Mouse (Mus musculus) MEL (cell line): Measurements from ENCODE around the gene Xpa.

Experiments
- BHLHE40 ChIP-seq: IDR thresholded peaks from 2 replicates; pipeline ENCODE4 v1.6.1; 2012; ENCODE audit warnings: low read depth, mild to moderate bottlenecking, inconsistent platforms, low read length, improper control_type of control experiment, borderline replicate concordance
- CTCF ChIP-seq, 3 experiments: IDR thresholded peaks in 2 of 3; conservative IDR thresholded peaks in 1 of 3; 2 replicates each; pipeline ENCODE4 v1.5.1; 2011 to 2012; ENCODE audit warnings: low read length in 3 of 3, low read depth in 2 of 3, mild to moderate bottlenecking in 2 of 3, improper control_type of control experiment in 1 of 3, inconsistent platforms in 1 of 3, mixed read lengths in 1 of 3, moderate library complexity in 1 of 3; ENCODE audit not compliant: control insufficient read depth in 1 of 3, insufficient read depth in 1 of 3, poor library complexity in 1 of 3, severe bottlenecking in 1 of 3
- EP300 ChIP-seq, 2 experiments: IDR thresholded peaks; 2 replicates each; pipeline ENCODE4 v1.6.1; 2011; ENCODE audit warnings: improper control_type of control experiment in 2 of 2, low read length in 2 of 2, low read depth in 1 of 2, mild to moderate bottlenecking in 1 of 2
- MAFK ChIP-seq: IDR thresholded peaks from 2 replicates; pipeline ENCODE4 v1.6.1; 2011; ENCODE audit warnings: low read depth, mild to moderate bottlenecking, low read length, improper control_type of control experiment, borderline replicate concordance
- MAX ChIP-seq: IDR thresholded peaks from 2 replicates; pipeline ENCODE4 v1.6.1; 2011; ENCODE audit warnings: low read length, improper control_type of control experiment
- SMC3 ChIP-seq: IDR thresholded peaks from 2 replicates; pipeline ENCODE4 v1.6.1; 2011; ENCODE audit warnings: low read depth, low read length, improper control_type of control experiment
- TCF12 ChIP-seq: IDR thresholded peaks from 2 replicates; pipeline ENCODE4 v1.6.1; 2014; ENCODE audit warnings: low read depth, mild to moderate bottlenecking, inconsistent platforms, low read length, improper control_type of control experiment, moderate library complexity
- ZC3H11A ChIP-seq: IDR thresholded peaks from 2 replicates; pipeline ENCODE4 v1.6.1; 2012; ENCODE audit warnings: low read depth, mild to moderate bottlenecking, inconsistent platforms, low read length, improper control_type of control experiment

- TF ChIP-seq CTCF (IDR thresholded peaks at IDR 0.05 in 2 of 3, conservative IDR thresholded peaks at IDR 0.05 in 1 of 3; ENCODE audit: control insufficient read depth in 1 of 3, insufficient read depth in 1 of 3, low read depth in 2 of 3, low read length in 3 of 3, poor library complexity in 1 of 3, severe bottlenecking in 1 of 3) (no peak), MAFK (no peak), MAX (no peak), ZC3H11A (no peak), SMC3 (no peak), EP300 (IDR thresholded peaks at IDR 0.05; ENCODE audit: low read depth in 1 of 2, low read length in 2 of 2) (no peak), TCF12 (no peak), BHLHE40 (no peak)
Measured at GRCm38 (mm10) chr4:46182181-46182580, 13.9 kb downstream of the Xpa start.
